Mouse (Mus musculus) layer of hippocampus, postnatal 10 days (tissue): ENCODE measurements around the gene Fam163a. TPM values are rescaled to one million over a fixed set of nuclear protein-coding genes. Genes with fewer than 3 reads are reported as not detected.
"Not testable (repeated sequence)": the region's sequence is repeated elsewhere in the genome, so short reads cannot be mapped to it uniquely, and the experiment has no call there.

Experiments
- DNase-seq, 2 experiments: peaks; one replicate each; pipeline ENCODE4 v3.0.0; 2021; ENCODE audit warnings: low spot score in 2 of 2
- long read RNA-seq: library from polyadenylated mRNA; stranded (forward); transcript quantifications from one replicate; pipeline ENCODE4 v2.0.0, GENCODE M21; 2023
- total RNA-seq, 2 experiments: library from RNA; stranded (reverse); gene quantifications; 2 replicates each; pipeline ENCODE4 v1.2.3; 2021

Fam163a gene
- total RNA-seq: 10 to 100 TPM; 29.0 to 35.8 TPM
- long read RNA-seq, partial matches to known transcripts: 2 of 30 reads
- long read RNA-seq, other reads (novel, unspliced or antisense): 28 of 30 reads

GRCm38 (mm10) chr1:156204656-156205131, at the start of gene Fam163a:
TSS of gene Fam163a (minus strand) at chr1:156205026.
- peak; percentile 52 to 57 for DNase-seq

- not testable (repeated sequence) for DNase-seq
Observed at GRCm38 (mm10) chr1:156251096-156251495, 46.3 kb upstream of the Fam163a start.

GRCm38 (mm10) chr1:156247893-156248292, 43.1 kb upstream of the Fam163a start:
- DNase-seq: no peak

GRCm38 (mm10) chr1:156241713-156242348, 37.0 kb upstream of the Fam163a start:
- peak; percentile 67 to 74 for DNase-seq

- peak; percentile 41 to 57 for DNase-seq
Observed at GRCm38 (mm10) chr1:156241035-156241434, 36.2 kb upstream of the Fam163a start.

GRCm38 (mm10) chr1:156231122-156231521, 26.3 kb upstream of the Fam163a start:
- DNase-seq: no peak

GRCm38 (mm10) chr1:156230339-156231089, 25.7 kb upstream of the Fam163a start:
- DNase-seq: no peak

- DNase-seq: peak; percentile 66 to 76
Observed at GRCm38 (mm10) chr1:156229448-156229847, 24.6 kb upstream of the Fam163a start.

GRCm38 (mm10) chr1:156228728-156229127, 23.9 kb upstream of the Fam163a start:
- DNase-seq: no peak

GRCm38 (mm10) chr1:156226903-156227302, 22.1 kb upstream of the Fam163a start:
- no peak for DNase-seq

- DNase-seq: no peak
Observed at GRCm38 (mm10) chr1:156222205-156223000, 17.6 kb upstream of the Fam163a start.

GRCm38 (mm10) chr1:156221327-156221726, 16.5 kb upstream of the Fam163a start:
- DNase-seq: no peak

- DNase-seq: no peak
Observed at GRCm38 (mm10) chr1:156218573-156218972, 13.7 kb upstream of the Fam163a start.

GRCm38 (mm10) chr1:156217941-156218340, 13.1 kb upstream of the Fam163a start:
- no peak for DNase-seq

- no peak for DNase-seq
Observed at GRCm38 (mm10) chr1:156217393-156217792, 12.6 kb upstream of the Fam163a start.

- no peak for DNase-seq
Observed at GRCm38 (mm10) chr1:156216249-156216648, 11.4 kb upstream of the Fam163a start.

GRCm38 (mm10) chr1:156214651-156215050, 9.8 kb upstream of the Fam163a start:
- no peak for DNase-seq

GRCm38 (mm10) chr1:156212923-156213322, 8.1 kb upstream of the Fam163a start:
- DNase-seq: no peak

GRCm38 (mm10) chr1:156211809-156212317, 7.0 kb upstream of the Fam163a start:
- DNase-seq: no peak

GRCm38 (mm10) chr1:156205164-156205563, 338 bp upstream of the Fam163a start:
- no peak for DNase-seq

GRCm38 (mm10) chr1:156203961-156204655, 718 bp downstream of the Fam163a start:
- DNase-seq: no peak
